Mouse (Mus musculus) urinary bladder, adult 2 months (tissue): Measurements from ENCODE around the gene Ctnna2. TPM values are rescaled to one million over a fixed set of nuclear protein-coding genes. Genes with fewer than 3 reads are reported as not detected.

ENCODE experiments used
- DNase-seq: peaks from one replicate; pipeline ENCODE4 v3.0.0; 2022; ENCODE audit warnings: low spot score
- polyA plus RNA-seq: library from polyadenylated mRNA; depleted of rRNA; stranded (reverse); fragments of >200 nt; gene quantifications from 2 replicates; pipeline ENCODE4 v1.2.3, GENCODE M21; 2012

The Ctnna2 gene
- polyA plus RNA-seq, 1 experiment = 0.07 TPM

- DNase-seq = no peak
Observed at GRCm38 (mm10) chr6:77817116-77817515, 162.4 kb downstream of the Ctnna2 start.

DNA sequence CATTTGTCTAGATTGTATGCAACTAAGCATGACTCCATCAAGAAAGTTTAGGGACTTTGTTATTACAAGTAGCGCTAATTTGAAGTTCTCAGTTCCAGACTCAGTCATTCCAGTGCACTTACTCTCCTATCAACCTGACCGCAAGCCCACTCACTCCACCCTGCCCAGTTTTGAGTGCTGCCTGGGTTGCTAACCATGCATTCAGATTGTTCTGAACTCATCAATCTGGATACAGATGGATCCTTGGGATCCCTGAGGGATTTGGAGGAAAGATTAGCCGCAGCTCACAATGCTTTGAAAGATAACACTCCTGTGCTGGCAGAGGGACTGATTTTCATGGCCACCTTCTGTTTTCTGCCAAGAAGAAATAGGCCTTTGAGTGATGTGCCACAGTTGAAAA lies 168.5 kb downstream of the Ctnna2 start:
- no peak for DNase-seq

GRCm38 (mm10) chr6:77802604-77803003 lies 176.9 kb downstream of the Ctnna2 start:
- no peak for DNase-seq

GRCm38 (mm10) chr6:77783342-77783741 lies 196.2 kb downstream of the Ctnna2 start:
- no peak for DNase-seq

DNA sequence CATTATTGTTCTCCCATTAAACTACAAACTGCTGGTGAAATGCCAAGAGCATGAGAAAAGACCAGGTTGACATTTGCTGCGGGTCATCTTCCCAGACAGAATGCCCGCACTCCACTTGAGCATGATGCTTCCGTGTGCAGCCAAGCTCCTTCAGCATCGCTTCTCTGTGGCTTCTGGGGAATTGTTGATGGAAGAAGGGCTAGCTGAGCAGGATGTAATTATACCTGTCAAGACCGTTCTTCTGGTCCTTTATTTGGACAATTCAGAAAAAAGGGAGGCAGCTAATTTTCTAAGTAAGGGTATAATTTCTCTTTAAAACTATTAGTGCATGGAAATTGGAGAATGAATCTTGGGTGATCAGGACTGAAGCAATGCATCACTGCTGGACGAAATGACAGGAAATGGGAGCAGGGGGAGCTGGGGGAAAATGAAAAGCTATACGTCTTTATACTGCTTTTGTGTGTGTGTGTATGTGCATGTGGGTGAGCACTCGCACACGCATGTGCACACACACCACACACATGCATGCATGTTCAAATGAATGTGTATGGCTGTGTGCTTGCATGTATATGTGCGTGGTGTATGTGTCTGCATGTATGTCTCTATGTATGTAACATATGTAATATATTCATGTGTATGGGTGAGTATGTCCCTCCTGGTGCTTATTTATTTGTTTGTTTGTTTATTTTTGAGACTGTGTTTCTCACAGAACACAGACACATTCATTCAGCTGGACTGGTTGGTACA lies 211.0 kb downstream of the Ctnna2 start:
- DNase-seq = no peak

- no peak for DNase-seq
Observed at GRCm38 (mm10) chr6:77758164-77758563, 221.3 kb downstream of the Ctnna2 start.

DNA sequence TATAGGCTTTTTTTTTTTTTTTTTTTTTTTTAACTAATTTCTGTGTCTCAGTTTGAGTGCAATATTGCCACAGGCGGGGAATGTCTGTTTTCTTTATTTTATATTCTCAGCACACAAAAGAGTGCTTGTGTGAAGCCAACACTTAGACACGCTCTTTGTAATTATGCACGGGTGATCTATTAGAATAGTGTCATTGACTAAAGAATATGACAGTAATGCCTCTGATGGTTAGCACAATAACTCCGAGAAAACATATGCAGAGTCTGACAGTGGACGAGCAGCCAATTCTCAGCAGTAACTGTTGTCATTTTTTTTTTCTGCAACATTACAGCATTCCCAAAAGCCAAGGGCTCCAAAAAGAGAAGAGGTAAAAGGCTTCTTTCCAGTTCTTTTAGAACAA lies 234.1 kb downstream of the Ctnna2 start:
- no peak for DNase-seq

DNA sequence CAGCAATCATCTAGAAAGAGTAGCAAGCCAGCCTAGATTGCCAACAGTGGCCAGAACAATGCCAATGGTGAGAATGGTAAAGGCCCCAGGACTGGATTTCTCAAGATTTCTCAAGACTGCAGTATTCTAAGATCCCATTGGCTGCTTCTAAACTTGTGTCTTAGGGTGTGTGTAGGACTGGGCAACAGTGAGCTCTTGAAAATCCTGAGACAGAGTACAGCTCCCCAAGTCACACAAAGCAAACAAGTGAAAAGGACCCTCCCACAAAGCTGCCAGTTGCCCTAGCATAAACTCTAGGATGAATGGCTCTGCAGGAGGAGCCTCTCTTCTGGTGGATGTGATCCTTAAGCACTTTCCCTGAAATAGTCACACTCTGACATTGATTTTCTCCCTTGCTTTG lies 235.8 kb downstream of the Ctnna2 start:
- no peak for DNase-seq

GRCm38 (mm10) chr6:77742988-77743387 lies 236.5 kb downstream of the Ctnna2 start:
- DNase-seq = no peak

- DNase-seq = no peak
Observed at GRCm38 (mm10) chr6:77738640-77739039, 240.9 kb downstream of the Ctnna2 start.

DNA sequence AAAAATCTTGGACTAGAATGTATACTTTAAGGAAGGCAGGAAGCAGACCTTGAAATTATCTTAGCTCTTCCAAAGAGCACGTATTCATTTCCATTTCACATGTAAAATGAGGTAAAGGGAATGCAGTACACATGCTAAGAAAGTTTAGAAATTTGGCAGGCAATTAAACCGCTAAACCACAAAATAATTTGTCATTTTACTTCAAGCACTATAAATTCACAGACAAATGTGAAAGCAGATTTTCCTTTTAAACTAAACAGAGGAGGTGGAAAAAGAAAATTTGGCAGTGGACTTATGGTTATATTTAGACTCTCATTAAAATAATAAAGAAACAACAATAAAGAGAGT lies 254.6 kb downstream of the Ctnna2 start:
- DNase-seq = no peak

GRCm38 (mm10) chr6:77724042-77724951 lies 255.2 kb downstream of the Ctnna2 start:
- DNase-seq = no peak

- DNase-seq = no peak
Observed at GRCm38 (mm10) chr6:77694093-77694492, 285.4 kb downstream of the Ctnna2 start.

DNA sequence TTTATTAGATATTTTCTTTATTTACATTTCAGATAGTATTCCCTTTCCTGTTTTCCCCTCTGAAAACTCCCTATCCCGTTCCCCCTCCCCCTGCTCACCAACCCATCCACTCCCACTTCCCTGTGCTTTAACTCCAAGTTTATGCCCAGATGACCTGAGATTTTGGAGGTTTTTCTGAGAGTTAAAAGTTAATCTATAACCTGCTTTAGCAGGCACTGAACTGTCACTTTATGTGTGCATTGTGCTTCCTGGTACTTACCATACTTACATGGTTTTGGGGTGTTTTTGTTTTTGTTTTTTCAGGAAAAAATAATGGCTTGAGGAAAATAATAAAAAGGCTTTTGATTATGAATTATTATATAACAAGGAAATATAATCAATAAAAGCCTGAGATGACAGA lies 292.3 kb downstream of the Ctnna2 start:
- no peak for DNase-seq

DNA sequence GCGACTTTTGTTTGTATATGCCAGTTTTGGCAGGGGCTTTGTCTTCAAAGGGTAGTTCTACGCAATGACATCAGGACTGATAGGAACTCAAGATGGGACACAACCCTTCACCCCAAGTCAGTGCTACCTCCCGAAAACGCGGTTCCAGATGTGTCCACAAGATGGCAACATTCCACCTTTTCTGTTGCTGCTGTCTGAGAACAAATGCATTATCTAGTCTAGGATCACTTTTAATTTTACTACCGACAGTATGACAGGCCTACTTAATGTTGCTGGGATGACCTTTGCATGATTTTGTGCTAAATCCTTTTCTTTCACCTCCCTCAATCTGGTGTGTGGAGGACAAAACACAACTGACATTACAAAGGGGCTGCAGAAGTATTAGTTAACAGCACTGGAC lies 329.4 kb downstream of the Ctnna2 start:
- DNase-seq = no peak

- DNase-seq = no peak
Observed at GRCm38 (mm10) chr6:77644591-77644990, 334.9 kb downstream of the Ctnna2 start.

DNA sequence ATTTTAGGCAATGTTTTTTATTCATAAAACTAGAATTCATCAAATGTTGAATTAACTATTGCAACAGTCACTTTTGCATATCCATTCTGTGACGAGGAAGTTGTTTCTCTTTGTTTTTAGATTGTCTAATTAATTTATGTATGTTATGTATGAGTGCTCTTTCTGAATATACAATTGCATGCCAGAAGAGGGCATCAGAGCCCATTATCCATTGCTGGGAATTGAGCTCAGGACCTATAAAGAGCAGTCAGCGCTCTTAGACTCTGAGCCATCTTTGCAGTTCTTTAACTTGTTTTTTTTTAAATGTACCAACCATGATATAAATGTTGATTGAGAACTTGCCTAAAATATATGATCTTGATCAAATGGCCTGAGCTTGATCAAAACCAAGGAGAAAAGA lies 340.7 kb downstream of the Ctnna2 start:
- no peak for DNase-seq

DNA sequence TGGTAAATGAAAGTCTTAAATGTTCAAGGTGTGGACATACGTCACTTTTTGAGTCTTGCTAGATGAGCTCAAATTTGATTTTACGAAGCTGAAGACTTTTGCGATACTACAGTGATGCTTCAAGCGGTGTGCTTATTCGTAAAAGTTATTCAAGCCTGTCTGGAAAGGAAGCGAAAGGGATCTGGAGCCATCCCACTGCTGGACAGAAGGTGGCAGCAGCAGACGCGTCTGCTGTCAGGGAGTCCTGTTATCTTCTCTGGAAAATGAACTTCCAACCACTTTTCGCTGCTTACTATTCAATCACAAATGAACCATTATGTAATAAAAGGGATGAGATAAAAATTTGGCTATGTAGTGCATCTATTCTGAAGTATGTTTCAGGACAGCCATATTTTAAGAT lies 345.5 kb downstream of the Ctnna2 start:
- no peak for DNase-seq

GRCm38 (mm10) chr6:77628573-77629192 lies 350.8 kb downstream of the Ctnna2 start:
- DNase-seq = no peak

GRCm38 (mm10) chr6:77604642-77605392 lies 374.7 kb downstream of the Ctnna2 start:
- DNase-seq = no peak

- DNase-seq = no peak
Observed at GRCm38 (mm10) chr6:77603914-77604313, 375.6 kb downstream of the Ctnna2 start.

DNA sequence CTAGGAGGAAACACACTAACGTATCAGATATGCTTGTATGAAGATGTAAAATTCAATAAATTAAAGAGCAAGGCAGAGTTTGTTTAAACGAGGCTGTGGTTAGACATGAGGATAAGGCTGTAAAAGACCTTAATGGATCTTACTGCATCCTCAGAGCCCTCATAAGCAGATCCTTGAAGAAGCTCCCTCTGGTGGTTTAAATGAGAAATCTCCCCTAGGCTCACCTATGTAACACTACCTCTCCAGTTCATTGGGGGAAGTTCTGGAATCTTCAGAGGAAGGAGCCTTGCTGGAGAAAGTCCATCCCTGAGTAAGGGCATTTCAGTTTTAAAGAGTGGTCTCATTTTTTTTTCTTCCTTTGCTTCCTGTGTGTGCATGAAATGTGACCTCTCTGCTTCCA lies 380.3 kb downstream of the Ctnna2 start:
- DNase-seq = no peak
